Mouse (Mus musculus): ENCODE data around the gene Hcfc2. TPM values are rescaled to one million over a fixed set of nuclear protein-coding genes. Genes with fewer than 3 reads are reported as not detected.

Hcfc2 gene
- polyA plus RNA-seq, 1 experiment from 2014 or later, result 42.8 TPM

DNA sequence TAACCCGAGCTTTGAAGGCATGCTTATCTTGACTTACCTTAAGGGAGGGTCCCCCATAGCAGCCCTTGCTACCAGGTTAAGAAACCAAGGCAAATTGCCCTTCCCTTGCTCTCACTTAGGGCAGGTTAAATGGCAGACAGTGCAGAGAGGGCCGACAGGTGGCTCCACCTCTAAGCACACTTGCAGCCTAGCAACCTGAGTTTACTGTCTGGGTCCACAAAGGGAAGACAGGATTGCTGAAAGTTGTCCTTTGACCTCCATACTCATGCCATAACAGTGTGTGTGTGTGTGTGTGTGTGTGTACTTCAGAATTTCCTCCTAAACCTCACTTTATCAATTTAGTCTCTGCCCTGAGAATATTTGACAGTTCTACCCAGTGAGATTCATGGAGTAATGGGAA is 86.5 kb downstream of the Hcfc2 start:
- 34% methylated on average over 2 of the region's 2 CpGs for WGBS (ENCODE audit: insufficient replicate concordance)
- H3K4me1 ChIP-seq (ENCODE audit: control insufficient read depth, insufficient read depth, low read length), result peaks cover 4% of the 10 kb centered on the region
- no peaks in the 10 kb centered on the region for H3K36me3 ChIP-seq (ENCODE audit: control insufficient read depth, insufficient read depth, low read length)
- no peaks in the 10 kb centered on the region for H3K27me3 ChIP-seq (ENCODE audit: control insufficient read depth, insufficient read depth, low read length)
- no peaks in the 10 kb centered on the region for H3K9me3 ChIP-seq (replicated peaks; ENCODE audit: control insufficient read depth, low read length)
- H3K9ac ChIP-seq (ENCODE audit: low read depth, low read length), result no peak overlapping the region
- ATAC-seq (replicated peaks; ENCODE audit: insufficient number of reproducible peaks, low FRiP score, low TSS enrichment), result no peak
- H3K27ac ChIP-seq (ENCODE audit: low read depth, low read length), result no peak overlapping the region
- H3K4me2 ChIP-seq, result no peak overlapping the region
- H3K4me3 ChIP-seq (ENCODE audit: low read depth, low read length), result no peak overlapping the region

- H3K9ac ChIP-seq (ENCODE audit: low read depth, low read length), result no peak overlapping the region
- no peak overlapping the region for H3K4me2 ChIP-seq
- no peaks in the 10 kb centered on the region for H3K9me3 ChIP-seq (replicated peaks; ENCODE audit: control insufficient read depth, low read length)
- no peaks in the 10 kb centered on the region for H3K4me1 ChIP-seq (ENCODE audit: control insufficient read depth, insufficient read depth, low read length)
- ATAC-seq (replicated peaks; ENCODE audit: insufficient number of reproducible peaks, low FRiP score, low TSS enrichment), result no peak
- H3K4me3 ChIP-seq (ENCODE audit: low read depth, low read length), result no peak overlapping the region
- H3K36me3 ChIP-seq (ENCODE audit: control insufficient read depth, insufficient read depth, low read length), result no peaks in the 10 kb centered on the region
- no peaks in the 10 kb centered on the region for H3K27me3 ChIP-seq (ENCODE audit: control insufficient read depth, insufficient read depth, low read length)
- no peak overlapping the region for H3K27ac ChIP-seq (ENCODE audit: low read depth, low read length)
Observed at GRCm38 (mm10) chr10:82789181-82789580, 93.2 kb downstream of the Hcfc2 start.

- Histone ChIP-seq H3K27ac (ENCODE audit: low read depth, low read length) (no peak overlapping the region), H3K9me3 (replicated peaks; ENCODE audit: control insufficient read depth, low read length) (no peaks in the 10 kb centered on the region), H3K9ac (ENCODE audit: low read depth, low read length) (no peak overlapping the region), H3K4me2 (no peak overlapping the region), H3K36me3 (ENCODE audit: control insufficient read depth, insufficient read depth, low read length) (no peaks in the 10 kb centered on the region), H3K4me3 (ENCODE audit: low read depth, low read length) (no peak overlapping the region), H3K27me3 (ENCODE audit: control insufficient read depth, insufficient read depth, low read length) (no peaks in the 10 kb centered on the region), H3K4me1 (ENCODE audit: control insufficient read depth, insufficient read depth, low read length) (peaks cover 8% of the 10 kb centered on the region; the same call in 1 of the 2 replicates)
- 79% methylated on average over 5 of the region's 5 CpGs for WGBS (ENCODE audit: insufficient replicate concordance)
- no peak for ATAC-seq (replicated peaks; ENCODE audit: insufficient number of reproducible peaks, low FRiP score, low TSS enrichment)
Observed at GRCm38 (mm10) chr10:82790504-82790903, 94.5 kb downstream of the Hcfc2 start.

GRCm38 (mm10) chr10:82791713-82792112 is 95.8 kb downstream of the Hcfc2 start:
- Histone ChIP-seq H3K9ac (ENCODE audit: low read depth, low read length) (no peak overlapping the region), H3K36me3 (ENCODE audit: control insufficient read depth, insufficient read depth, low read length) (no peaks in the 10 kb centered on the region), H3K4me3 (ENCODE audit: low read depth, low read length) (no peak overlapping the region), H3K9me3 (replicated peaks; ENCODE audit: control insufficient read depth, low read length) (no peaks in the 10 kb centered on the region), H3K4me1 (ENCODE audit: control insufficient read depth, insufficient read depth, low read length) (peaks cover 12% of the 10 kb centered on the region; the same call in 1 of the 2 replicates), H3K4me2 (no peak overlapping the region), H3K27ac (ENCODE audit: low read depth, low read length) (no peak overlapping the region), H3K27me3 (ENCODE audit: control insufficient read depth, insufficient read depth, low read length) (no peaks in the 10 kb centered on the region)
- WGBS (ENCODE audit: insufficient replicate concordance), result 88% methylated on average over 3 of the region's 3 CpGs
- ATAC-seq (replicated peaks; ENCODE audit: insufficient number of reproducible peaks, low FRiP score, low TSS enrichment), result no peak

Other genes with a start within 250 kb of the Hcfc2 start
- not detected in 2 replicates for gene Gm1553, start 203.5 kb upstream of the Hcfc2 start, polyA plus RNA-seq (2014; fragmentation: Nextera tagmentation; extraction: Ambion mirVana)
- gene 1190007I07Rik, start 72.9 kb upstream of the Hcfc2 start, polyA plus RNA-seq (2014; fragmentation: Nextera tagmentation; extraction: Ambion mirVana), result 37.2 and 38.2 TPM in 2 replicates
- gene Tdg, start 66.3 kb upstream of the Hcfc2 start, polyA plus RNA-seq (2014; fragmentation: Nextera tagmentation; extraction: Ambion mirVana), result 115 and 140 TPM in 2 replicates
- gene Glt8d2, start 5.5 kb upstream of the Hcfc2 start, polyA plus RNA-seq (2014; fragmentation: Nextera tagmentation; extraction: Ambion mirVana), result 1.4 and 1.6 TPM in 2 replicates
- gene Nfyb, start 68.0 kb downstream of the Hcfc2 start, polyA plus RNA-seq (2014; fragmentation: Nextera tagmentation; extraction: Ambion mirVana), result 27.1 and 29.9 TPM in 2 replicates
- 88.2 and 92.3 TPM in 2 replicates for gene Txnrd1, start 137.8 kb downstream of the Hcfc2 start, polyA plus RNA-seq (2014; fragmentation: Nextera tagmentation; extraction: Ambion mirVana)
- 0.20 and 0.23 TPM in 2 replicates for gene Eid3, start 170.5 kb downstream of the Hcfc2 start, polyA plus RNA-seq (2014; fragmentation: Nextera tagmentation; extraction: Ambion mirVana)